ENCODE assay signal across 14 mouse cellular contexts in the genomic region with DNA sequence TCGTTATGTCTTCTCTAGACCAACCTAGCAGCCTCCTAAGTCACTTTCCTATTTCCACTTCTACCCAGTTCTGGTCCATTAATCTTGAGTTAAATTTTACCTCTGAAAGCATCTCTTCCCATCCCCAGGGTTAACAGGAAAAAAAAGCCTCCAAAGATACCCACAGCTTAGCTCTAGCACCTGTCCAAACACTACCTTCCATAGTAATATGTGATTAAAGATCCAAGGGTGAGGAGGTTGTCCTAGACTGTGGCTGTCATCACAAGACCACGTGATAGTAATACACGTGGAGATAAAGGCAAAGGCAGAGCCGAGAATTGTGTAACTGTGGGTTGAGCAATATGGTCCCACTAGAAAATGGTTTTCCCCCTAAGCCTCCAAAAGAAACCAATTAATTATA. TPM values are rescaled to one million over a fixed set of nuclear protein-coding genes. Genes with fewer than 3 reads are reported as not detected.
"Had no signal": no experiment of that assay in that cellular context is flagged by ENCODE, and none has a peak within 500 bp of the region (broad histone marks: within the 10 kb centered on the region; RNA-seq: fewer than 3 reads in every experiment).

No protein-coding gene starts in this region.

- H3K27me3 ChIP-seq: neural tube, embryonic 12.5 days had no signal

- ATAC-seq: lung, postnatal 0 days had no signal

- H3K9me3 ChIP-seq: limb, embryonic 10.5 days; neural tube, embryonic 12.5 days had no signal

- H3K27ac ChIP-seq: kidney, postnatal 0 days; limb, embryonic 10.5 days; liver, embryonic 14.5 days; midbrain, embryonic 10.5 days; stomach, postnatal 0 days had no signal

- H3K9ac ChIP-seq: liver, embryonic 14.5 days; neural tube, embryonic 12.5 days had no signal

- H3K4me3 ChIP-seq: limb, embryonic 10.5 days; midbrain, embryonic 10.5 days; myocyte; neural tube, embryonic 12.5 days had no signal

- H3K4me2 ChIP-seq: neural tube, embryonic 12.5 days had no signal

- DNase-seq: kidney, adult 11 months; lung, adult 2 months; lung, postnatal 4 days; right cerebral cortex, adult 18-20 months; right cerebral cortex, postnatal 25 days; thymus, postnatal 4 days had no signal

- H3K36me3 ChIP-seq: limb, embryonic 10.5 days had no signal

RNA-seq across cellular contexts. Expression of a gene that starts 56.8 kb away (rescaled TPM):
- polyA plus RNA-seq: liver, embryonic 14.5 days; myocyte had no signal
